Mouse (Mus musculus) heart, embryonic 12.5 days (tissue): ENCODE data around the gene Zfp853. TPM values are rescaled to one million over a fixed set of nuclear protein-coding genes. Genes with fewer than 3 reads are reported as not detected.

Experiments used
- ATAC-seq: fragments of 200-750 bp; cut with Nextera tagmentation; 2 replicates; pipeline ENCODE4 v1.8.0; 2017; ENCODE audit warnings: moderate TSS enrichment, moderate library complexity; ENCODE audit not compliant: insufficient number of reproducible peaks, low FRiP score
- H3K27ac ChIP-seq: fragments of 300-500 bp; sonication (generic); 2 replicates; pipeline ENCODE4 v1.5.1; 2016; ENCODE audit warnings: mild to moderate bottlenecking, moderate library complexity; ENCODE audit not compliant: poor library complexity, severe bottlenecking
- H3K27me3 ChIP-seq: fragments of 300-500 bp; sonication (generic); replicated peaks from 2 replicates; pipeline ENCODE4 v1.6.1; 2016; ENCODE audit warnings: mild to moderate bottlenecking, moderate library complexity
- H3K36me3 ChIP-seq: fragments of 300-500 bp; sonication (generic); 2 replicates; pipeline ENCODE4 v1.6.1; 2016; ENCODE audit warnings: mild to moderate bottlenecking, moderate library complexity
- H3K4me1 ChIP-seq: fragments of 300-500 bp; sonication (generic); replicated peaks from 2 replicates; pipeline ENCODE4 v1.6.1; 2016; ENCODE audit warnings: mild to moderate bottlenecking
- H3K4me2 ChIP-seq: fragments of 300-500 bp; sonication (generic); 2 replicates; pipeline ENCODE4 v1.6.1; 2016; ENCODE audit warnings: mild to moderate bottlenecking, moderate library complexity
- H3K4me3 ChIP-seq: fragments of 300-500 bp; sonication (generic); 2 replicates; pipeline ENCODE4 v1.5.1; 2016; ENCODE audit warnings: mild to moderate bottlenecking
- H3K9ac ChIP-seq: fragments of 300-500 bp; sonication (generic); 2 replicates; pipeline ENCODE4 v1.6.1; 2016; ENCODE audit warnings: mild to moderate bottlenecking, moderate library complexity
- H3K9me3 ChIP-seq: fragments of 300-500 bp; sonication (generic); replicated peaks from 2 replicates; pipeline ENCODE4 v1.6.1; 2016; ENCODE audit warnings: mild to moderate bottlenecking, moderate library complexity
- WGBS: fragments of 180-500 bp; shearing (Covaris S2); methylation state at CpG from one replicate; pipeline ENCODE4 v1.1.7; 2016; 5-methylcytosine and 5-hydroxymethylcytosine counted together
- polyA plus RNA-seq: library from polyadenylated mRNA; unstranded; fragments of >200 nt; fragmentation: Nextera tagmentation; extraction: Ambion mirVana; gene quantifications from 2 replicates; pipeline ENCODE4 v1.2.1, GENCODE M21; 2016

Zfp853 gene
- polyA plus RNA-seq, result 0.09 TPM in 1 of 2 replicates, not detected in the other

- 2% methylated on average over 22 of the region's 38 CpGs for whole genome bisulfite sequencing
- no peak within 1 kb of the TSS for H3K27ac ChIP-seq
- peak; percentile 35; the same call in 1 of the 2 replicates for ATAC-seq
These were observed at the start of gene Zfp853 for GRCm38 (mm10) chr5:143293404-143293803. Zfp853 (minus strand) TSS chr5:143293623.

GRCm38 (mm10) chr5:143339603-143340002 lies 46.2 kb upstream of the Zfp853 start:
- WGBS, result 46% methylated on average over 6 of the region's 6 CpGs
- Histone ChIP-seq H3K27ac (no peak overlapping the region), H3K4me1 (no peaks in the 10 kb centered on the region), H3K4me3 (no peak overlapping the region), H3K9me3 (no peaks in the 10 kb centered on the region; the same call in none of the 2 replicates), H3K9ac (no peak overlapping the region), H3K27me3 (0 out of 2 replicates have a peak, but pooled peaks cover 4% of the 10 kb centered on the region), H3K4me2 (no peak overlapping the region), H3K36me3 (no peaks in the 10 kb centered on the region)
- no peak for ATAC-seq

More at GRCm38 (mm10) chr5:143293404-143293803, at the start of gene Zfp853:
- H3K9me3 ChIP-seq, result peaks cover 5% of the 10 kb centered on the region
- H3K27me3 ChIP-seq, result peaks cover 66% of the 10 kb centered on the region
- no peaks in the 10 kb centered on the region; the same call in 1 of the 2 replicates for H3K36me3 ChIP-seq
- peak within 1 kb of the TSS; percentile 54 for H3K4me3 ChIP-seq
- peak within 1 kb of the TSS; percentile 83 for H3K4me2 ChIP-seq
- H3K4me1 ChIP-seq, result peaks cover 29% of the 10 kb centered on the region
- H3K9ac ChIP-seq, result peak within 1 kb of the TSS; percentile 59

DNA sequence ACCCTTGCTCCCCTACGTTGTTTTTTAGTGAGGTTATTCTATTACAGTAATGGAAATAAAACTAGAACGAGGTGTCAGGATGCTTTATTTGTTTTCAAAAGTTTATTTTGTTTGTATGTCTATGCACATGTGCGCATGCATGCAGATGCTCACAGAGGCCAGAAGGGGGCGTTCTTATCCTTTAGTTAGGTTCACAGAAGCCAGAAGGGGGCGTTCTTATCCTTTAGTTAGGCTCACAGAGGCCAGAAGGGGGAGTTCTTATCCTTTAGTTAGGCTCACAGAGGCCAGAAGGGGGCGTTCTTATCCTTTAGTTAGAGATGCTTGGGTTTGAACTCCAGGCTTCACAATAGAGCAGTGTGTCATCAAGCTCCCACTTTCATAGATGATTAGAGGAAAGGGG lies 43.1 kb upstream of the Zfp853 start:
- no peaks in the 10 kb centered on the region for H3K9me3 ChIP-seq
- 62% methylated on average over 6 of the region's 6 CpGs for WGBS
- no peaks in the 10 kb centered on the region for H3K4me1 ChIP-seq
- H3K9ac ChIP-seq, result no peak overlapping the region
- H3K4me2 ChIP-seq, result no peak overlapping the region
- H3K4me3 ChIP-seq, result no peak overlapping the region
- H3K27me3 ChIP-seq, result 0 out of 2 replicates have a peak, but pooled peaks cover 4% of the 10 kb centered on the region
- H3K27ac ChIP-seq, result no peak overlapping the region
- ATAC-seq, result no peak
- no peaks in the 10 kb centered on the region for H3K36me3 ChIP-seq

GRCm38 (mm10) chr5:143335089-143335460 lies 41.7 kb upstream of the Zfp853 start:
- no peaks in the 10 kb centered on the region for H3K36me3 ChIP-seq
- no peak overlapping the region for H3K4me2 ChIP-seq
- 74% methylated on average over 7 of the region's 7 CpGs for WGBS
- peaks cover 3% of the 10 kb centered on the region for H3K4me1 ChIP-seq
- H3K9me3 ChIP-seq, result no peaks in the 10 kb centered on the region
- no peak overlapping the region for H3K9ac ChIP-seq
- H3K27ac ChIP-seq, result no peak overlapping the region
- H3K27me3 ChIP-seq, result 0 out of 2 replicates have a peak, but pooled peaks cover 3% of the 10 kb centered on the region
- no peak overlapping the region for H3K4me3 ChIP-seq
- no peak for ATAC-seq

GRCm38 (mm10) chr5:143334418-143335088 lies 41.1 kb upstream of the Zfp853 start:
- no peaks in the 10 kb centered on the region for H3K9me3 ChIP-seq
- no peak for ATAC-seq
- no peak overlapping the region for H3K9ac ChIP-seq
- no peaks in the 10 kb centered on the region for H3K36me3 ChIP-seq
- H3K27ac ChIP-seq, result no peak overlapping the region
- no peaks in the 10 kb centered on the region for H3K27me3 ChIP-seq
- H3K4me3 ChIP-seq, result no peak overlapping the region
- H3K4me2 ChIP-seq, result no peak overlapping the region
- WGBS, result 70% methylated on average over 14 of the region's 14 CpGs
- H3K4me1 ChIP-seq, result peaks cover 8% of the 10 kb centered on the region

GRCm38 (mm10) chr5:143333872-143334271 lies 40.4 kb upstream of the Zfp853 start:
- WGBS, result 10% methylated on average over 5 of the region's 5 CpGs
- Histone ChIP-seq H3K27ac (no peak overlapping the region), H3K9ac (no peak overlapping the region), H3K36me3 (no peaks in the 10 kb centered on the region), H3K27me3 (no peaks in the 10 kb centered on the region), H3K4me1 (peaks cover 9% of the 10 kb centered on the region), H3K4me2 (peak overlapping the region; percentile 34), H3K9me3 (no peaks in the 10 kb centered on the region), H3K4me3 (no peak overlapping the region)
- no peak for ATAC-seq

DNA sequence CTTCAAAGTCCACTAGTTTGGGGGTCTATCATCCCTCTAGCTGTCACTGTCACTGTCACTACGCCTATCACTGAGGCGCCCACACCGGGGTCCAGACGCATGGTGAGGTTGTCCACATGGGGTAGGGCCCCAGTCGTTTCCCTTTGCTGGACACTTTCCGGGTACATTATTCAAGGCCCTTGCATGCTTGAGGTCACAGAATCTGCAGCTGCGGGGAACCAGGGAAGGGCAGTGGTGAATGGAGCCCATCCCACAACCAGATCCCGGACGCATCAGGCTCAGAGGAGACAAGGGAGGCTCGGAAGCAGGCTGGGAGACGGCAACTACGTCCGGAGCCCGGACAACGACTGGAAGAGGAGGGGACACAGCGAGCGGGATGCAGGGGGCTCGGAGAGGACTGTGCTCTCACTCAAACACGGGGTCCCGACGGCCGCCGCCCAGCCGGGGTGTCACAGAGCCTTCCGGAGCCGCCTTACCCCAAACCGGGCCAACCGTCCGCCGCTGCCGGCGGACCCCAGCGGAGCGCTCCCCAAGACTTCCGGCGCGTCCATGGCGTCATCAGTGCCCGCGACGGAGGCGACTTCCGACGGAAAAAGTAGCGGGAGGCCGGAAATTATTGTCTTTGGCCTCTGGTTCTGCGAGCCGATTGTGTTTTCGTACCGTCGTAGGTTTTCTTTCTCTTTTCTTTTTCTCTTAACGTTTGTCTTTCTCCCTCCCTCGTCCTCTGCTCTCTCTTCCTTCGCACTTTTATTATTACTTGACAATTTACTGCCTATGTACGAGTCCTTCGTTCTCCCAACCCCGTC lies 35.5 kb upstream of the Zfp853 start, which contains the start of gene Zdhhc4:
Gene Zdhhc4 (minus strand): TSS at position 567 of the 806 bp plus-strand sequence.
- H3K27me3 ChIP-seq, result no peaks in the 10 kb centered on the region
- peak within 1 kb of the TSS; percentile 69 for H3K4me3 ChIP-seq
- peak within 1 kb of the TSS; percentile 14 for H3K27ac ChIP-seq
- H3K4me2 ChIP-seq, result peak within 1 kb of the TSS; percentile 95
- H3K36me3 ChIP-seq, result peaks cover 27% of the 10 kb centered on the region
- WGBS, result under 1% methylated on average over 57 of the region's 57 CpGs
- ATAC-seq, result peak; percentile 64
- H3K4me1 ChIP-seq, result peaks cover 19% of the 10 kb centered on the region
- peak within 1 kb of the TSS; percentile 85 for H3K9ac ChIP-seq
- H3K9me3 ChIP-seq, result no peaks in the 10 kb centered on the region

DNA sequence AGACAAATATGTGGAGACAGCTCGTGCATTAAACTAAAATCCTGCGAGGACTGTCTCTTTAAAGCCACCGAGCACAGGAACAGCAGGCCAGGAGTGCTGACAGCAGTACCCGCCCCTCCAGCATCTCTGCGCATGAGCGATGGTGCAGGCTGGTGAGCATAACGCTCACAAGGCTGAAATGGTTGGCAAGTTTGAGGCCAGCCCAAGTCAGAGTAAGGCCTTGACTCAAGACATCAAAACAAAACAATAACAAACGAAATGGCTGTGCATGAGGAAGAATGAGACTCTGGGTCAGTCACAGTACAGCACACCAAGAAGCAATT lies 23.8 kb upstream of the Zfp853 start:
- ATAC-seq, result no peak
- H3K36me3 ChIP-seq, result peaks cover 74% of the 10 kb centered on the region

DNA sequence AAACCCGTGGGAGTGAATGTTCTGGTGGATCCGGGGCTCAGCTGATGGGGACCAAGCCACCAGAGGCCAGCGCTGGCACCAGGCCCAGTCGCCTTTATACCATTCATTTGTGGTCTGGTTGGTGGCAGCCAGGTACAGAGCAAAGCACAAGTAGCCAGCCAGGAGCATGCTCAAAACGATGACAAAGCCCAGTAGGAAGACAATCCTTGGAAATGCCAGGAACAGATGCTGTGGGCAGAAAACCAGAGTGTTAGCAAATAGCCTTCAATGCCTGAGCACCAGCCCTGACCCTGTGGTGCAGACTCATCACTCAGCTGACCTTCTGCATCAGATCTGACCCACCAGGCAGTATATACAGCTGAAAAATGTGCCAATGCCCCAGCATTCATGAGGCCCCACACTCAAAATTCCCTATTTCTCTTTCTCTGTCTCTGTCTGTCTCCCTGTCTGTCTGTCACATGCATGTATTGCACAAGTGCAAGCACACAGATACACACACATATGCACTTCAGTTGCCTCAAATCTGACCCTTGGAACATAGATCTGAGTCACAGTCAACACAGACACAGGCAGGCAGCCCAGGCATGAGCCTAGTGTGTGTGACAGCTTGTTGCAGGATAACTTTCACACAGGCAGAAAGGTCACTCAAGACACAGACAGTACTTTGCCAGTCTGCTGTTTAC lies 23.3 kb upstream of the Zfp853 start:
- Histone ChIP-seq H3K4me3 (no peak overlapping the region), H3K36me3 (peaks cover 74% of the 10 kb centered on the region), H3K9me3 (no peaks in the 10 kb centered on the region), H3K4me2 (no peak overlapping the region), H3K9ac (no peak overlapping the region), H3K27me3 (no peaks in the 10 kb centered on the region), H3K4me1 (peaks cover 18% of the 10 kb centered on the region), H3K27ac (no peak overlapping the region)
- no peak for ATAC-seq
- WGBS, result 89% methylated on average over 5 of the region's 5 CpGs

More for the DNA sequence above, 23.8 kb upstream of the Zfp853 start:
- H3K9me3 ChIP-seq, result no peaks in the 10 kb centered on the region
- H3K9ac ChIP-seq, result no peak overlapping the region
- WGBS, result 83% methylated on average over 8 of the region's 8 CpGs
- H3K4me2 ChIP-seq, result no peak overlapping the region
- no peak overlapping the region for H3K4me3 ChIP-seq
- no peak overlapping the region for H3K27ac ChIP-seq
- no peaks in the 10 kb centered on the region for H3K27me3 ChIP-seq
- H3K4me1 ChIP-seq, result peaks cover 18% of the 10 kb centered on the region

DNA sequence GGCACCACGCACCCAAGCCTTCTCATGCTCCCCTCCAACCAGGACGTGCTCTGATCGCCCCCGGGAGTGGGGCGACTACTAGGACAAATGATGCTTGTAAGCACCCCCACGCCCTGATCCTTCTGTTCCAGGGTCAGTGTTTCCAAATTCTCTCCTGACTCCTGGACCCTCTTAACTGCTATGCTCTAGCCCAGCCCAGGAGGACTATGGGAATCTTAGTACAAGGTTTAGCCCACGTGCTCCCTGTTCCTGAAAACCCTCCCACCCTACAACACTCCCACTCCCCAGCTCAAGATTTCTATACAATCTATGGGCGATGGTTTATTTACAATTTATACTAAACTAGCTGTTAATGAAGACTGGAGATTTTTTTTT lies 22.1 kb upstream of the Zfp853 start:
- Histone ChIP-seq H3K4me3 (peak overlapping the region; percentile 89), H3K4me2 (peak overlapping the region; percentile 90), H3K9ac (peak overlapping the region; percentile 96), H3K36me3 (peaks cover 74% of the 10 kb centered on the region), H3K4me1 (peaks cover 18% of the 10 kb centered on the region), H3K27me3 (no peaks in the 10 kb centered on the region), H3K27ac (no peak overlapping the region), H3K9me3 (no peaks in the 10 kb centered on the region)
- ATAC-seq, result peak; percentile 18; the same call in 1 of the 2 replicates
- WGBS, result 17% methylated on average over 8 of the region's 8 CpGs
